Mouse (Mus musculus): Measurements from ENCODE around the gene Lrp3.

DNA sequence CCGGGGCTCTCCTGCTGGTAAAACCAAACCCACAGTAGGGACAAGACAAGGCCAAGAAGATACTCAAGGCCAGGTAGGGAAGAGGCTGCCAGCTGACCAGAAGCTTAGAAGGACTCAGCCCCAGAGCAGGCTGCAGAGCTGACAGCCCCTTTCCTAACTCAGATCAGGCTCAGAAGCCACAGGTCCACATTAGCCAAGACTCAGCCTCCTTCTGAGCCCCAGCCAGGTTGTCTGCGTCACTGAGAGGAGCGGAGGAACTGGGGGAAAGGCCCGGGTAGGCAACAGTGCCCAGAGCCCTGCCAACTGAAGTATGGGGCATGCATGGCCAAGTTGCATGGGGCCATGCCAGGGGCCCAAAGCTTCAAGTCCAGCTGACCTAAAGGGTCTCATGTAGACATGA lies 42.8 kb downstream of the Lrp3 start:
- TF ChIP-seq TAL1 (IDR thresholded peaks at IDR 0.05; ENCODE audit: low read length) (no peak), GATA1 (IDR thresholded peaks at IDR 0.05; ENCODE audit: low read length) (no peak)

Measured in erythroblast, embryonic 14.5 days (primary cell).